Mouse (Mus musculus): ENCODE data around the gene Ucp1. TPM values are rescaled to one million over a fixed set of nuclear protein-coding genes. Genes with fewer than 3 reads are reported as not detected.

Gene Ucp1
- not detected for total RNA-seq (2023)

GRCm38 (mm10) chr8:83290176-83290575 is at the start of gene Ucp1:
Ucp1 (plus strand) TSS chr8:83290352.

GRCm38 (mm10) chr8:83331899-83332697 is 41.9 kb downstream of the Ucp1 start, which contains the start of gene Elmod2:
Elmod2 (minus strand) TSS chr8:83332486.

Other genes starting within 250 kb of the Ucp1 start
- 1 to 10 TPM; 7.3 to 8.4 TPM for gene Tbc1d9, start 125.0 kb upstream of the Ucp1 start, total RNA-seq (2023)
- under 1 TPM in 1 of 2 experiments, not detected in 1; 0.89 TPM for gene Gm10645, start 124.2 kb upstream of the Ucp1 start, total RNA-seq (2023)
- 10 to 100 TPM; 16.0 to 17.2 TPM for gene Elmod2, start 42.1 kb downstream of the Ucp1 start, total RNA-seq (2023)
- gene Mgat4d, start 58.1 kb downstream of the Ucp1 start, total RNA-seq (2023): not detected
- gene Clgn, start 99.5 kb downstream of the Ucp1 start, total RNA-seq (2023): not detected
- gene Scoc, start 168.0 kb downstream of the Ucp1 start, total RNA-seq (2023): 10 to 100 TPM; 19.8 to 33.4 TPM
- not detected for gene Olfr370, start 245.4 kb downstream of the Ucp1 start, total RNA-seq (2023)